Mouse (Mus musculus) E14TG2a.4 (cell line): ENCODE data around the gene Cptp.

Experiments
- CTCF ChIP-seq: conservative IDR thresholded peaks from 2 replicates; pipeline ENCODE4 v1.5.1; 2014; ENCODE audit warnings: low read length
- NANOG ChIP-seq: IDR thresholded peaks from 2 replicates; pipeline ENCODE4 v1.6.1; 2014; ENCODE audit warnings: borderline replicate concordance, low read length, mixed read lengths
- POU5F1 ChIP-seq: IDR thresholded peaks from 2 replicates; pipeline ENCODE4 v1.6.1; 2014; ENCODE audit warnings: low read length, borderline replicate concordance

GRCm38 (mm10) chr4:155903246-155903645 is 34.0 kb upstream of the Cptp start:
- TF ChIP-seq CTCF (no peak), POU5F1 (no peak), NANOG (no peak)
